Mouse (Mus musculus): ENCODE data around the gene Lyrm7. TPM values are rescaled to one million over a fixed set of nuclear protein-coding genes. Genes with fewer than 3 reads are reported as not detected.
A peak's percentile ranks its signal among the peaks of the same experiment; 100 is the strongest.

Gene Lyrm7
- total and polyA plus RNA-seq, 3 experiments = 18.2 to 64.4 (median 18.6) TPM

DNA sequence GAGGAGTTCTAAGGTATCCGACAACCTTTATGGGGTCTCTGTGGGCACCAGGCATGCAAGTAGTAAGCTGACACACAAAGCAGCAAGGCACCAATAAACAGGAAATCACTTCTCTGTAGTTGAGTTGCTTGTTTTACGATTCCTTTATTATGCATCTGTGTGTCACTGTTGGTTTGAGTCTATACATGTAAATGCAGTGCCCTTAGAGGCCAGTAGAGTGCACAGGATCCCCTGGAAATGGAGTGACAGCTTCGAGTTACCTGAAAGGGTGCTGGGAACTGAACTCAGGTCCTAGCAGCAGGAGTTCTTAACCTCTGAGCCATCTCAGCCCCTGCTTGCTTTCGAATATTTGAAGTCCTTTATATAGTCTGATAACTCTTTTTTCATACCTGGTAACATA, 21.0 kb downstream of the Lyrm7 start:
- no peak overlapping the region for H3K4me2 ChIP-seq (ENCODE audit: insufficient read depth, low read depth, poor library complexity, severe bottlenecking)
- DNase-seq (ENCODE audit: extremely low read depth) = no peak
- H3K4me3 ChIP-seq (replicated peaks in 1 of 3; ENCODE audit: low read depth in 2 of 3, low read length in 2 of 3, poor library complexity in 1 of 3) = no peak overlapping the region
- no peaks in the 10 kb centered on the region for H3K79me2 ChIP-seq (replicated peaks; ENCODE audit: control insufficient read depth, extremely low read depth, insufficient read depth, poor library complexity, severe bottlenecking)
- H3K4me1 ChIP-seq (ENCODE audit: control insufficient read depth in 1 of 2, insufficient read depth in 2 of 2) = no peaks in the 10 kb centered on the region
- TF ChIP-seq JUND (conservative IDR thresholded peaks at IDR 0.05; ENCODE audit: low read depth, low read length) (no peak), MXI1 (IDR thresholded peaks at IDR 0.05; ENCODE audit: low read depth, low read length) (no peak), JUN (IDR thresholded peaks at IDR 0.05; ENCODE audit: insufficient read depth, low read depth, low read length) (no peak), CTCF (conservative IDR thresholded peaks at IDR 0.05 in 1 of 2, IDR thresholded peaks at IDR 0.05 in 1 of 2; ENCODE audit: low read depth in 2 of 2, low read length in 2 of 2) (0 out of 4 replicates have a peak, but pooled peaks of 1 of the 2 experiments have one; percentile 21), HCFC1 (IDR thresholded peaks at IDR 0.05; ENCODE audit: low read depth, low read length) (no peak)
- H3K27me3 ChIP-seq (replicated peaks) = no peaks in the 10 kb centered on the region
- peaks cover 6% of the 10 kb centered on the region for H3K9me3 ChIP-seq (replicated peaks; ENCODE audit: low read length)
- no peak overlapping the region for H3K9ac ChIP-seq (ENCODE audit: insufficient read depth, low read depth)
- in situ Hi-C loops (cut with MboI; ENCODE audit: low pct_ligation_motif_present, low pct_unique_long_range_greater_than_20kb, low sequenced_read_pairs) (no loop called here), dilution Hi-C loops (cut with MboI; ENCODE audit: extremely low pct_ligation_motif_present, extremely low pct_unique_long_range_greater_than_20kb, low sequenced_read_pairs) (no loop called here)
- H3K36me3 ChIP-seq (replicated peaks in 1 of 2; ENCODE audit: control insufficient read depth in 1 of 2, insufficient read depth in 1 of 2, low read length in 1 of 2) = peaks cover 8 to 36% of the 10 kb centered on the region in 2 experiments
- no peak overlapping the region for H3K27ac ChIP-seq (ENCODE audit: insufficient read depth, low read depth)

DNA sequence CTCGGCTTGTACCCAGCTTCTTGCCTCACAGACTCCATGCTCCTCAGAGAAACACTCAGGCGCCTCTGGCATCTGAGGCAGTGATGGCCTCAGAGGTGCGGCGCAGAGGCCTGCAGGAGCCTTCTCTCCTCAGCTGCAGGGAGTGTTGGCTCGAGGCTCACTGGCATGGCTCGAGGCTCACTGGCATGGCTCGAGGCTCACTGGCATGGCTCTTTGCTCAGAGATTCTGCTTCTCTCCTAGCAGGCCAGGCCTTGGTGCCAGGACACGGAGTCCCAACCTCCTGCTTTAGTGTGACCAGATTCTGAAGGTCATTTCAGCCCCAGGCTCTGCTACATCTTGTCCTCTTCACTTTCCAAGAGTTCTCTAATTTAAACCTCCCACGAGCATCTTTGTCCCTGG, 24.6 kb downstream of the Lyrm7 start:
- no peak overlapping the region for H3K27ac ChIP-seq (ENCODE audit: insufficient read depth, low read depth)
- H3K9me3 ChIP-seq (replicated peaks; ENCODE audit: low read length) = peaks cover 6% of the 10 kb centered on the region
- no peak for TF ChIP-seq PAX5 (IDR thresholded peaks at IDR 0.05; ENCODE audit: low read length)
- TF ChIP-seq MYC (IDR thresholded peaks at IDR 0.05; ENCODE audit: low read depth, low read length) = no peak
- no peak for TF ChIP-seq USF2 (conservative IDR thresholded peaks at IDR 0.05; ENCODE audit: low read depth, low read length)
- no peak for TF ChIP-seq KAT2A (IDR thresholded peaks at IDR 0.05; ENCODE audit: insufficient replicate concordance, low read length)
- no peak for TF ChIP-seq CHD2 (IDR thresholded peaks at IDR 0.05; ENCODE audit: low read length)
- no peak for TF ChIP-seq E2F4 (IDR thresholded peaks at IDR 0.05; ENCODE audit: insufficient replicate concordance, low read depth, low read length)
- no peak for TF ChIP-seq ETS1 (conservative IDR thresholded peaks at IDR 0.05; ENCODE audit: low read depth, low read length)
- TF ChIP-seq UBTF (IDR thresholded peaks at IDR 0.05; ENCODE audit: low read depth, low read length) = no peak
- no peak for TF ChIP-seq MAFK (IDR thresholded peaks at IDR 0.05; ENCODE audit: insufficient replicate concordance, low read length)
- TF ChIP-seq RAD21 (IDR thresholded peaks at IDR 0.05; ENCODE audit: low read depth, low read length) = no peak
- no peak for TF ChIP-seq CTCF (conservative IDR thresholded peaks at IDR 0.05 in 1 of 2, IDR thresholded peaks at IDR 0.05 in 1 of 2; ENCODE audit: low read depth in 2 of 2, low read length in 2 of 2)
- no peak for TF ChIP-seq SMC3 (IDR thresholded peaks at IDR 0.05; ENCODE audit: low read depth, low read length)
- no peak for TF ChIP-seq IRF4 (IDR thresholded peaks at IDR 0.05; ENCODE audit: low read depth, low read length)
- no peak overlapping the region for H3K9ac ChIP-seq (ENCODE audit: insufficient read depth, low read depth)
- H3K4me3 ChIP-seq (replicated peaks in 1 of 3; ENCODE audit: low read depth in 2 of 3, low read length in 2 of 3, poor library complexity in 1 of 3) = no peak overlapping the region
- no peak for DNase-seq (ENCODE audit: extremely low read depth)
- no peaks in the 10 kb centered on the region for H3K27me3 ChIP-seq (replicated peaks)
- dilution Hi-C loops (cut with MboI; ENCODE audit: extremely low pct_ligation_motif_present, extremely low pct_unique_long_range_greater_than_20kb, low sequenced_read_pairs) (no loop called here), in situ Hi-C loops (cut with MboI; ENCODE audit: low pct_ligation_motif_present, low pct_unique_long_range_greater_than_20kb, low sequenced_read_pairs) (no loop called here)
- H3K4me2 ChIP-seq (ENCODE audit: insufficient read depth, low read depth, poor library complexity, severe bottlenecking) = no peak overlapping the region
- H3K36me3 ChIP-seq (replicated peaks in 1 of 2; ENCODE audit: control insufficient read depth in 1 of 2, insufficient read depth in 1 of 2, low read length in 1 of 2) = peaks cover 5 to 19% of the 10 kb centered on the region in 2 experiments
- peaks cover 5 to 7% of the 10 kb centered on the region in 2 experiments; a peak in 2 of 4 replicates for H3K4me1 ChIP-seq (ENCODE audit: control insufficient read depth in 1 of 2, insufficient read depth in 2 of 2)
- H3K79me2 ChIP-seq (replicated peaks; ENCODE audit: control insufficient read depth, extremely low read depth, insufficient read depth, poor library complexity, severe bottlenecking) = no peaks in the 10 kb centered on the region
